Mouse (Mus musculus) bone marrow, adult 2 months (tissue): ENCODE results near the gene Plcb1. TPM values are rescaled to one million over a fixed set of nuclear protein-coding genes. Genes with fewer than 3 reads are reported as not detected.
"Not testable (repeated sequence)": the region's sequence is repeated elsewhere in the genome, so short reads cannot be mapped to it uniquely, and the experiment has no call there.

Experiments
- H3K27ac ChIP-seq: fragments of 200-500 bp; 2 replicates; pipeline ENCODE4 v1.5.1; 2012; ENCODE audit warnings: low read depth, mild to moderate bottlenecking, control low read depth, inconsistent platforms, low read length; ENCODE audit not compliant: control insufficient read depth, poor library complexity, insufficient read depth
- H3K4me1 ChIP-seq: fragments of 200-500 bp; 2 replicates; pipeline ENCODE4 v1.6.1; 2011; ENCODE audit warnings: low read length; ENCODE audit not compliant: control insufficient read depth, insufficient read depth
- H3K4me3 ChIP-seq: fragments of 200-500 bp; replicated peaks from 2 replicates; pipeline ENCODE3; 2011; ENCODE audit warnings: mild to moderate bottlenecking, low read depth, low read length, control low read depth; ENCODE audit not compliant: control insufficient read depth
- CTCF ChIP-seq: fragments of 200-500 bp; IDR thresholded peaks from 2 replicates; pipeline ENCODE4 v1.5.1; 2011; ENCODE audit warnings: low read length, control low read depth; ENCODE audit not compliant: control insufficient read depth, insufficient read depth
- POLR2A ChIP-seq: fragments of 200-500 bp; IDR thresholded peaks from 2 replicates; pipeline ENCODE4 v1.6.1; 2011; ENCODE audit warnings: low read depth, mild to moderate bottlenecking, control low read depth, low read length, borderline replicate concordance; ENCODE audit not compliant: control insufficient read depth
- WGBS: fragments of 180-500 bp; shearing (Covaris S2); methylation state at CpG from one replicate; pipeline ENCODE4 v1.1.7; 2018; 5-methylcytosine and 5-hydroxymethylcytosine counted together
- polyA plus RNA-seq: library from polyadenylated mRNA; stranded (reverse); fragments of >200 nt; gene quantifications from 2 replicates; pipeline ENCODE4 v1.2.4, GENCODE M21; 2011; ENCODE audit warnings: low replicate concordance; ENCODE audit not compliant: missing spikeins, insufficient read depth, insufficient read length

Gene Plcb1
- polyA plus RNA-seq, 1 experiment: 5.6 TPM

- Histone ChIP-seq H3K4me1 (no peaks in the 10 kb centered on the region), H3K27ac (no peak overlapping the region)
- WGBS: 75% methylated on average over 3 of the region's 3 CpGs
Observed at GRCm38 (mm10) chr2:134976796-134977330, 191.0 kb downstream of the Plcb1 start.

DNA sequence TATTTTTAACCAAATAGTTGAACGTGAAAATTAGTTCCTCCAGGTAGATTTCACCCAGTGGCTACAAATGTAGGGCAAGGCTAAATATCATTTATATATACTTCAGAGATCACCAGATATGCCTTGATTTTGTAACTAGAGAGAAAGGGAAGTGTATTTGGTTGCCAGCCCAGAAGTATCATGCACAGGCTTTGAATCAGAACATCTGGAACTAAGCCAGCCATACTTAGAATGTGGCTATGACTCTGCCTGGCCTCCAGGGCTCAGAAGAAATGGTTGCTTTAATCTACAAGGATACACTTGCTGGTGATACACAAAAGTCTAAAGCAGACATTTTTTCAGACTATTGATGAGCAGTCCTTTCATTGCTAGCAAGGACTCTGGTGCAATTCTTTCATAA lies 191.8 kb downstream of the Plcb1 start:
- H3K27ac ChIP-seq: no peak overlapping the region
- TF ChIP-seq POLR2A (no peak), CTCF (no peak)
- WGBS: 53% methylated on average over 1 of the region's 1 CpGs
- H3K4me1 ChIP-seq: no peaks in the 10 kb centered on the region
- H3K4me3 ChIP-seq: no peak overlapping the region

More at GRCm38 (mm10) chr2:134976796-134977330, 191.0 kb downstream of the Plcb1 start:
- no peak overlapping the region for H3K4me3 ChIP-seq
- TF ChIP-seq CTCF (no peak), POLR2A (no peak)

- H3K4me3 ChIP-seq: no peak overlapping the region
- TF ChIP-seq POLR2A (no peak), CTCF (no peak)
- H3K4me1 ChIP-seq: no peaks in the 10 kb centered on the region
- no peak overlapping the region for H3K27ac ChIP-seq
Observed at GRCm38 (mm10) chr2:134981394-134981793, 195.5 kb downstream of the Plcb1 start.

GRCm38 (mm10) chr2:134984884-134985283 lies 199.0 kb downstream of the Plcb1 start:
- Histone ChIP-seq H3K27ac (no peak overlapping the region), H3K4me3 (no peak overlapping the region), H3K4me1 (no peaks in the 10 kb centered on the region)
- WGBS: 79% methylated on average over 3 of the region's 3 CpGs
- TF ChIP-seq POLR2A (no peak), CTCF (no peak)

DNA sequence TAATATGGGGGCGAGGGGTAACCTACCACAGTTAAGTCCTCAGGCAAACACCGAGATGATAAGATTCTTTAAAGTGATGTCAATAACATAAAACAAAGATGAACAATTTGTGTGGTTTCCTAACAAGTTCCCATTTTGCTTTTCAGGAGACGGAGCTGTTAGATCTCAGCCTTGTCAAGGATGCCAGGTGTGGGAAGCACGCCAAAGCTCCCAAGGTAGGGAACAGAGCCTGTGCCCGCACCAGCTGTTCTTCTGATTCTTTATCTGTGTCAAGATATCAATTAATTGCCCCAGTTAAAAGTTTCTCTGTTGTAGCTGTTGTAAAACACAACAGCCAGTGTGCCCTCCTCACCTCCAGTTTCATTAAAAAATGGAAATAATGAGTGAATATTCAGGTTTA lies 202.1 kb downstream of the Plcb1 start:
- H3K4me1 ChIP-seq: no peaks in the 10 kb centered on the region
- WGBS: 78% methylated on average over 5 of the region's 5 CpGs
- TF ChIP-seq CTCF (no peak), POLR2A (no peak)
- H3K4me3 ChIP-seq: no peak overlapping the region
- H3K27ac ChIP-seq: no peak overlapping the region

GRCm38 (mm10) chr2:134989650-134990292 lies 203.9 kb downstream of the Plcb1 start:
- H3K4me1 ChIP-seq: no peaks in the 10 kb centered on the region
- H3K4me3 ChIP-seq: no peak overlapping the region
- H3K27ac ChIP-seq: no peak overlapping the region
- no peak for TF ChIP-seq CTCF
- TF ChIP-seq POLR2A: no peak
- 70% methylated on average over 9 of the region's 9 CpGs for WGBS

- TF ChIP-seq POLR2A (no peak), CTCF (peak; percentile 52)
- WGBS: 90% methylated on average over 1 of the region's 1 CpGs
- Histone ChIP-seq H3K4me3 (no peak overlapping the region), H3K27ac (no peak overlapping the region), H3K4me1 (no peaks in the 10 kb centered on the region)
Observed at GRCm38 (mm10) chr2:135007134-135007533, 221.3 kb downstream of the Plcb1 start.

DNA sequence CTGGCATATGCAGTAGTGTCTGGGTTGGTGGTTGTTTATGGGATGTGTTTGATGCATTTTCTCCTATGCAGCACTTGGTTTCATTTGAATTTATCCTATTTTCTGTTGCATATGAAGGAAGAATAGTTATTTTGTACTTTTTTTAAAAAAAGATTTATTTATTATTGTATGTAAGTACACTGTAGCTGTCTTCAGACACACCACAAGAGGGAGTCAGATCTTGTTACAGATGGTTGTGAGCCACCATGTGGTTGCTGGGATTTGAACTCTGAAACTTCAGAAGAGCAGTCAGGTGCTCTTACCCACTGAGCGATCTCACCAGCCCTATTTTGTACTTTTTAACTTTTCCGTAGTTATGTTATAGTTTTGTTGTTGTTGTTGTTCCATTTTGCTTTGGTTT lies 222.0 kb downstream of the Plcb1 start:
- not testable (repeated sequence) for H3K4me3 ChIP-seq, H3K4me1 ChIP-seq, H3K27ac ChIP-seq
- 78% methylated on average over 2 of the region's 2 CpGs for WGBS

DNA sequence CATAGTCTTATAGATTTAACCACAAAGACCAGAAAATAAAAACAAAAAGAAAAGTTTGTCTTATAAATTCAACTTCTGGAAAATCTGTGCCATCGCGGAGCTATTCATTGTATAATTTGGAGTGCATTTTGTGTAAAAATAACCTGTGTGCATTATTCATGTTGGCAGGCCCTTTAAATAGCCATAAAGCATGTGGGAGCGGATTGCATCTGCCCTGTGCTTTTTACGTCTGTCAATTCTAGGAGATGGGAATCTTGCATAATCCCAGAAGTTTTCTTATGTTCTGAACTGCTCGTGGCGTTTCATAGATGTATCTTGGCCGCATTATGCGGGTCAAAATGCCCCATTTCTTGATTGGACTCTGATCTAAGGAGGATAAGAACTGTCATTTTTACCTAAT lies 224.5 kb downstream of the Plcb1 start:
- no peak for TF ChIP-seq CTCF
- no peak for TF ChIP-seq POLR2A
- WGBS: 86% methylated on average over 8 of the region's 8 CpGs
- H3K4me3 ChIP-seq: no peak overlapping the region
- no peaks in the 10 kb centered on the region for H3K4me1 ChIP-seq
- no peak overlapping the region for H3K27ac ChIP-seq
